Mouse (Mus musculus): ENCODE results near the gene Hmgcs2. TPM values are rescaled to one million over a fixed set of nuclear protein-coding genes. Genes with fewer than 3 reads are reported as not detected.

The Hmgcs2 gene
- polyA plus RNA-seq, 1 experiment from 2014 or later, result 9.7 TPM

- H3K27ac ChIP-seq (ENCODE audit: low read length), result peak overlapping the region; percentile 15; the same call in 1 of the 2 replicates
- no peaks in the 10 kb centered on the region for H3K36me3 ChIP-seq (ENCODE audit: control insufficient read depth, insufficient read depth)
- peak; percentile 80 for ATAC-seq (replicated peaks; ENCODE audit: extremely low read depth, insufficient read depth, low FRiP score)
- H3K4me3 ChIP-seq (ENCODE audit: low read length), result no peak overlapping the region
- H3K9me3 ChIP-seq (replicated peaks; ENCODE audit: control insufficient read depth, low read length), result no peaks in the 10 kb centered on the region
- no peaks in the 10 kb centered on the region for H3K27me3 ChIP-seq (ENCODE audit: control insufficient read depth, insufficient read depth, low read length)
- no peak overlapping the region for H3K4me2 ChIP-seq (ENCODE audit: low read depth, low read length)
- H3K4me1 ChIP-seq (ENCODE audit: control insufficient read depth, insufficient read depth, low read length), result peaks cover 14% of the 10 kb centered on the region
- WGBS, result 13% methylated on average over 6 of the region's 6 CpGs
- no peak overlapping the region for H3K9ac ChIP-seq (ENCODE audit: low read length)
These were observed 13.0 kb upstream of the Hmgcs2 start for GRCm38 (mm10) chr3:98267249-98267651.

GRCm38 (mm10) chr3:98273623-98274398 lies 6.4 kb upstream of the Hmgcs2 start:
- H3K27ac ChIP-seq (ENCODE audit: low read length), result no peak overlapping the region
- H3K36me3 ChIP-seq (ENCODE audit: control insufficient read depth, insufficient read depth), result no peaks in the 10 kb centered on the region
- H3K9me3 ChIP-seq (replicated peaks; ENCODE audit: control insufficient read depth, low read length), result no peaks in the 10 kb centered on the region
- no peaks in the 10 kb centered on the region for H3K27me3 ChIP-seq (ENCODE audit: control insufficient read depth, insufficient read depth, low read length)
- ATAC-seq (replicated peaks; ENCODE audit: extremely low read depth, insufficient read depth, low FRiP score), result no peak
- H3K4me1 ChIP-seq (ENCODE audit: control insufficient read depth, insufficient read depth, low read length), result peaks cover 3% of the 10 kb centered on the region; the same call in 1 of the 2 replicates
- no peak overlapping the region for H3K4me2 ChIP-seq (ENCODE audit: low read depth, low read length)
- no peak overlapping the region for H3K9ac ChIP-seq (ENCODE audit: low read length)
- WGBS, result 49% methylated on average over 11 of the region's 11 CpGs
- no peak overlapping the region for H3K4me3 ChIP-seq (ENCODE audit: low read length)

GRCm38 (mm10) chr3:98279682-98280081 lies 553 bp upstream of the Hmgcs2 start:
- H3K27me3 ChIP-seq (ENCODE audit: control insufficient read depth, insufficient read depth, low read length), result no peaks in the 10 kb centered on the region
- H3K9ac ChIP-seq (ENCODE audit: low read length), result no peak overlapping the region
- peak overlapping the region; percentile 49 for H3K27ac ChIP-seq (ENCODE audit: low read length)
- peaks cover 12% of the 10 kb centered on the region for H3K4me1 ChIP-seq (ENCODE audit: control insufficient read depth, insufficient read depth, low read length)
- H3K36me3 ChIP-seq (ENCODE audit: control insufficient read depth, insufficient read depth), result no peaks in the 10 kb centered on the region
- no peak overlapping the region; the same call in 1 of the 2 replicates for H3K4me2 ChIP-seq (ENCODE audit: low read depth, low read length)
- 0 out of 2 replicates have a peak, but pooled peaks have one; percentile 10 for ATAC-seq (replicated peaks; ENCODE audit: extremely low read depth, insufficient read depth, low FRiP score)
- no peak overlapping the region for H3K4me3 ChIP-seq (ENCODE audit: low read length)
- WGBS, result 26% methylated on average over 4 of the region's 4 CpGs
- H3K9me3 ChIP-seq (replicated peaks; ENCODE audit: control insufficient read depth, low read length), result no peaks in the 10 kb centered on the region

GRCm38 (mm10) chr3:98280933-98281678 lies 871 bp downstream of the Hmgcs2 start:
- H3K27me3 ChIP-seq (ENCODE audit: control insufficient read depth, insufficient read depth, low read length), result no peaks in the 10 kb centered on the region
- WGBS, result 36% methylated on average over 12 of the region's 12 CpGs
- peak; percentile 65 for ATAC-seq (replicated peaks; ENCODE audit: extremely low read depth, insufficient read depth, low FRiP score)
- H3K9ac ChIP-seq (ENCODE audit: low read length), result peak overlapping the region; percentile 39; the same call in 1 of the 2 replicates
- peak overlapping the region; percentile 35 for H3K4me3 ChIP-seq (ENCODE audit: low read length)
- H3K27ac ChIP-seq (ENCODE audit: low read length), result peak overlapping the region; percentile 55; the same call in 1 of the 2 replicates
- H3K4me2 ChIP-seq (ENCODE audit: low read depth, low read length), result peak overlapping the region; percentile 52
- no peaks in the 10 kb centered on the region for H3K36me3 ChIP-seq (ENCODE audit: control insufficient read depth, insufficient read depth)
- no peaks in the 10 kb centered on the region for H3K9me3 ChIP-seq (replicated peaks; ENCODE audit: control insufficient read depth, low read length)
- peaks cover 12% of the 10 kb centered on the region for H3K4me1 ChIP-seq (ENCODE audit: control insufficient read depth, insufficient read depth, low read length)

GRCm38 (mm10) chr3:98282422-98282821 lies 2.2 kb downstream of the Hmgcs2 start:
- no peak overlapping the region for H3K4me2 ChIP-seq (ENCODE audit: low read depth, low read length)
- H3K4me1 ChIP-seq (ENCODE audit: control insufficient read depth, insufficient read depth, low read length), result peaks cover 12% of the 10 kb centered on the region
- H3K27me3 ChIP-seq (ENCODE audit: control insufficient read depth, insufficient read depth, low read length), result no peaks in the 10 kb centered on the region
- no peaks in the 10 kb centered on the region for H3K36me3 ChIP-seq (ENCODE audit: control insufficient read depth, insufficient read depth)
- H3K9ac ChIP-seq (ENCODE audit: low read length), result no peak overlapping the region
- 0 out of 2 replicates have a peak, but pooled peaks cover 2% of the 10 kb centered on the region for H3K9me3 ChIP-seq (replicated peaks; ENCODE audit: control insufficient read depth, low read length)
- no peak overlapping the region for H3K27ac ChIP-seq (ENCODE audit: low read length)
- no peak overlapping the region for H3K4me3 ChIP-seq (ENCODE audit: low read length)
- ATAC-seq (replicated peaks; ENCODE audit: extremely low read depth, insufficient read depth, low FRiP score), result no peak
- 89% methylated on average over 8 of the region's 8 CpGs for WGBS

GRCm38 (mm10) chr3:98283205-98283604 lies 3.0 kb downstream of the Hmgcs2 start:
- WGBS, result 88% methylated on average over 5 of the region's 5 CpGs
- no peak overlapping the region for H3K9ac ChIP-seq (ENCODE audit: low read length)
- H3K4me1 ChIP-seq (ENCODE audit: control insufficient read depth, insufficient read depth, low read length), result peaks cover 12% of the 10 kb centered on the region
- H3K4me3 ChIP-seq (ENCODE audit: low read length), result no peak overlapping the region
- no peaks in the 10 kb centered on the region for H3K27me3 ChIP-seq (ENCODE audit: control insufficient read depth, insufficient read depth, low read length)
- H3K9me3 ChIP-seq (replicated peaks; ENCODE audit: control insufficient read depth, low read length), result 0 out of 2 replicates have a peak, but pooled peaks cover 2% of the 10 kb centered on the region
- no peak for ATAC-seq (replicated peaks; ENCODE audit: extremely low read depth, insufficient read depth, low FRiP score)
- H3K27ac ChIP-seq (ENCODE audit: low read length), result no peak overlapping the region
- H3K36me3 ChIP-seq (ENCODE audit: control insufficient read depth, insufficient read depth), result no peaks in the 10 kb centered on the region
- H3K4me2 ChIP-seq (ENCODE audit: low read depth, low read length), result no peak overlapping the region

- Histone ChIP-seq H3K36me3 (ENCODE audit: control insufficient read depth, insufficient read depth) (peaks cover 4% of the 10 kb centered on the region; the same call in 1 of the 2 replicates), H3K27me3 (ENCODE audit: control insufficient read depth, insufficient read depth, low read length) (no peaks in the 10 kb centered on the region), H3K4me2 (ENCODE audit: low read depth, low read length) (no peak overlapping the region), H3K4me1 (ENCODE audit: control insufficient read depth, insufficient read depth, low read length) (no peaks in the 10 kb centered on the region), H3K9me3 (replicated peaks; ENCODE audit: control insufficient read depth, low read length) (peaks cover 18% of the 10 kb centered on the region), H3K9ac (ENCODE audit: low read length) (no peak overlapping the region), H3K4me3 (ENCODE audit: low read length) (no peak overlapping the region), H3K27ac (ENCODE audit: low read length) (no peak overlapping the region)
- ATAC-seq (replicated peaks; ENCODE audit: extremely low read depth, insufficient read depth, low FRiP score), result no peak
- WGBS, result 83% methylated on average over 9 of the region's 9 CpGs
These were observed 10.8 kb downstream of the Hmgcs2 start for GRCm38 (mm10) chr3:98291044-98291443.

GRCm38 (mm10) chr3:98295965-98296364 lies 15.7 kb downstream of the Hmgcs2 start:
- H3K4me1 ChIP-seq (ENCODE audit: control insufficient read depth, insufficient read depth, low read length), result no peaks in the 10 kb centered on the region
- no peak overlapping the region for H3K4me3 ChIP-seq (ENCODE audit: low read length)
- ATAC-seq (replicated peaks; ENCODE audit: extremely low read depth, insufficient read depth, low FRiP score), result no peak
- no peak overlapping the region for H3K4me2 ChIP-seq (ENCODE audit: low read depth, low read length)
- peaks cover 7% of the 10 kb centered on the region; the same call in 1 of the 2 replicates for H3K36me3 ChIP-seq (ENCODE audit: control insufficient read depth, insufficient read depth)
- H3K9ac ChIP-seq (ENCODE audit: low read length), result no peak overlapping the region
- H3K9me3 ChIP-seq (replicated peaks; ENCODE audit: control insufficient read depth, low read length), result peaks cover 7% of the 10 kb centered on the region
- WGBS, result 69% methylated on average over 10 of the region's 10 CpGs
- H3K27ac ChIP-seq (ENCODE audit: low read length), result no peak overlapping the region
- H3K27me3 ChIP-seq (ENCODE audit: control insufficient read depth, insufficient read depth, low read length), result no peaks in the 10 kb centered on the region

All from heart, embryonic 16.5 days (tissue).